Mouse (Mus musculus) MEL (cell line): Measurements from ENCODE around the gene Atp12a. TPM values are rescaled to one million over a fixed set of nuclear protein-coding genes. Genes with fewer than 3 reads are reported as not detected.

Experiments
- DNase-seq: peaks from one replicate; pipeline ENCODE4 v3.0.0; 2011; ENCODE audit warnings: low read depth, low spot score
- H3K27ac ChIP-seq: 2 replicates; pipeline ENCODE4 v1.5.1; 2012; ENCODE audit warnings: low read depth, mild to moderate bottlenecking, control low read depth, low read length, moderate library complexity; ENCODE audit not compliant: control insufficient read depth
- H3K27me3 ChIP-seq, 2 experiments: fragments of 150-350 bp in 1 of 2; sonication (generic) in 1 of 2; 2 replicates each; pipeline ENCODE4 v1.6.1; 2012; ENCODE audit warnings: low read length in 2 of 2, mild to moderate bottlenecking in 2 of 2, improper control_type of control experiment in 1 of 2, moderate library complexity in 1 of 2; ENCODE audit not compliant: insufficient read depth in 2 of 2, control insufficient read depth in 1 of 2
- H3K36me3 ChIP-seq, 2 experiments: 2 replicates each; pipeline ENCODE4 v1.6.1; 2012 to 2014; ENCODE audit warnings: low read length in 2 of 2, improper control_type of control experiment in 1 of 2, inconsistent platforms in 1 of 2, mild to moderate bottlenecking in 1 of 2; ENCODE audit not compliant: insufficient read depth in 2 of 2, control insufficient read depth in 1 of 2
- H3K4me1 ChIP-seq, 2 experiments: fragments of 150-350 bp in 1 of 2; sonication (generic) in 1 of 2; 2 replicates each; pipeline ENCODE4 v1.6.1; 2012; ENCODE audit warnings: low read length in 2 of 2, improper control_type of control experiment in 1 of 2, mild to moderate bottlenecking in 1 of 2; ENCODE audit not compliant: insufficient read depth in 2 of 2, control insufficient read depth in 1 of 2
- H3K4me3 ChIP-seq, 2 experiments: fragments of 150-350 bp in 1 of 2; sonication (generic) in 1 of 2; 2 replicates each; pipeline ENCODE4 v1.5.1; 2012; ENCODE audit warnings: low read depth in 2 of 2, low read length in 2 of 2, mild to moderate bottlenecking in 2 of 2, moderate library complexity in 2 of 2, control low read depth in 1 of 2, improper control_type of control experiment in 1 of 2; ENCODE audit not compliant: control insufficient read depth in 1 of 2, insufficient read depth in 1 of 2
- H3K79me2 ChIP-seq: 2 replicates; pipeline ENCODE4 v1.6.1; 2012; ENCODE audit warnings: mild to moderate bottlenecking, low read length, moderate library complexity; ENCODE audit not compliant: control insufficient read depth, poor library complexity, insufficient read depth
- H3K9ac ChIP-seq: 2 replicates; pipeline ENCODE4 v1.6.1; 2012; ENCODE audit warnings: low read depth, mild to moderate bottlenecking, control low read depth, low read length, moderate library complexity; ENCODE audit not compliant: control insufficient read depth, poor library complexity, severe bottlenecking
- H3K9me3 ChIP-seq: fragments of 150-350 bp; sonication (generic); replicated peaks from 2 replicates; pipeline ENCODE4 v1.6.1; 2012; ENCODE audit warnings: mild to moderate bottlenecking, low read length, improper control_type of control experiment, moderate library complexity; ENCODE audit not compliant: insufficient read depth
- CTCF ChIP-seq, 3 experiments: IDR thresholded peaks in 2 of 3; conservative IDR thresholded peaks in 1 of 3; 2 replicates each; pipeline ENCODE4 v1.5.1; 2011 to 2012; ENCODE audit warnings: low read length in 3 of 3, low read depth in 2 of 3, mild to moderate bottlenecking in 2 of 3, improper control_type of control experiment in 1 of 3, inconsistent platforms in 1 of 3, mixed read lengths in 1 of 3, moderate library complexity in 1 of 3; ENCODE audit not compliant: control insufficient read depth in 1 of 3, insufficient read depth in 1 of 3, poor library complexity in 1 of 3, severe bottlenecking in 1 of 3
- ELF1 ChIP-seq: IDR thresholded peaks from 2 replicates; pipeline ENCODE4 v1.6.1; 2014; ENCODE audit warnings: low read depth, mild to moderate bottlenecking, inconsistent platforms, low read length, improper control_type of control experiment, moderate library complexity
- EP300 ChIP-seq, 2 experiments: IDR thresholded peaks; 2 replicates each; pipeline ENCODE4 v1.6.1; 2011; ENCODE audit warnings: improper control_type of control experiment in 2 of 2, low read length in 2 of 2, low read depth in 1 of 2, mild to moderate bottlenecking in 1 of 2
- GATA1 ChIP-seq: IDR thresholded peaks from 2 replicates; pipeline ENCODE4 v1.6.1; 2011; ENCODE audit warnings: low read depth, low read length, improper control_type of control experiment
- HCFC1 ChIP-seq: IDR thresholded peaks from 2 replicates; pipeline ENCODE4 v1.6.1; 2012; ENCODE audit warnings: low read depth, mild to moderate bottlenecking, inconsistent platforms, low read length, improper control_type of control experiment, moderate library complexity
- MAFK ChIP-seq: IDR thresholded peaks from 2 replicates; pipeline ENCODE4 v1.6.1; 2011; ENCODE audit warnings: low read depth, mild to moderate bottlenecking, low read length, improper control_type of control experiment, borderline replicate concordance
- MYB ChIP-seq: IDR thresholded peaks from 2 replicates; pipeline ENCODE4 v1.6.1; 2011; ENCODE audit warnings: mild to moderate bottlenecking, low read depth, low read length, improper control_type of control experiment
- NRF1 ChIP-seq: IDR thresholded peaks from 2 replicates; pipeline ENCODE4 v1.6.1; 2014; ENCODE audit warnings: low read depth, mild to moderate bottlenecking, inconsistent platforms, low read length, improper control_type of control experiment, moderate library complexity; ENCODE audit not compliant: poor library complexity, insufficient read depth, severe bottlenecking
- POLR2AphosphoS2 ChIP-seq: IDR thresholded peaks from 2 replicates; pipeline ENCODE4 v1.6.1; 2011; ENCODE audit warnings: low read length, improper control_type of control experiment
- POLR2AphosphoS5 ChIP-seq: IDR thresholded peaks from 2 replicates; pipeline ENCODE4 v1.6.1; 2012; ENCODE audit warnings: low read depth, borderline replicate concordance, mild to moderate bottlenecking, inconsistent platforms, low read length, moderate library complexity, mixed read lengths
- RCOR1 ChIP-seq: IDR thresholded peaks from 2 replicates; pipeline ENCODE4 v1.6.1; 2012; ENCODE audit warnings: low read depth, mild to moderate bottlenecking, inconsistent platforms, low read length, improper control_type of control experiment
- SIN3A ChIP-seq: IDR thresholded peaks from 2 replicates; pipeline ENCODE4 v1.6.1; 2012; ENCODE audit warnings: low read length, improper control_type of control experiment, inconsistent platforms
- TAL1 ChIP-seq: IDR thresholded peaks from 2 replicates; pipeline ENCODE4 v1.6.1; 2012; ENCODE audit warnings: mild to moderate bottlenecking, inconsistent platforms, low read length, moderate library complexity, mixed read lengths
- USF1 ChIP-seq: IDR thresholded peaks from 2 replicates; pipeline ENCODE4 v1.6.1; 2014; ENCODE audit warnings: low read depth, mild to moderate bottlenecking, inconsistent platforms, low read length, improper control_type of control experiment, moderate library complexity
- ZKSCAN1 ChIP-seq: IDR thresholded peaks from 2 replicates; pipeline ENCODE4 v1.6.1; 2012; ENCODE audit warnings: low read depth, mild to moderate bottlenecking, inconsistent platforms, low read length, improper control_type of control experiment, moderate library complexity
- ZNF384 ChIP-seq: IDR thresholded peaks from 2 replicates; pipeline ENCODE4 v1.6.1; 2012; ENCODE audit warnings: low read depth, mild to moderate bottlenecking, inconsistent platforms, low read length, improper control_type of control experiment
- polyA plus RNA-seq, 2 experiments: library from polyadenylated mRNA; stranded (reverse) in 1 of 2; unstranded in 1 of 2; fragments of >175 nt in 1 of 2; fragments of >200 nt in 1 of 2; gene quantifications; 2 replicates each; pipeline versions ENCODE4 v1.2.1 to v1.2.4; 2012; ENCODE audit warnings: low replicate concordance in 2 of 2, low read depth in 1 of 2; ENCODE audit not compliant: insufficient read length in 2 of 2, insufficient read depth in 1 of 2, missing spikeins in 1 of 2
- total RNA-seq: library from RNA; depleted of rRNA; stranded (reverse); fragments of 300-350 nt; gene quantifications from 2 replicates; pipeline ENCODE4 v1.2.3, GENCODE M21; 2012

Atp12a gene
- total and polyA plus RNA-seq, 3 experiments = not detected

- Histone ChIP-seq H3K9me3 (no peaks in the 10 kb centered on the region), H3K4me1 (no peaks in the 10 kb centered on the region), H3K27ac (no peak overlapping the region), H3K36me3 (no peaks in the 10 kb centered on the region), H3K4me3 (no peak overlapping the region), H3K9ac (no peak overlapping the region), H3K27me3 (peaks cover 10 to 13% of the 10 kb centered on the region in 2 experiments; a peak in 3 of 4 replicates), H3K79me2 (no peaks in the 10 kb centered on the region)
- no peak for DNase-seq
- TF ChIP-seq MAFK (no peak), POLR2AphosphoS2 (no peak), ELF1 (no peak), ZNF384 (no peak), HCFC1 (no peak), TAL1 (no peak), MYB (no peak), SIN3A (no peak), EP300 (IDR thresholded peaks at IDR 0.05; ENCODE audit: low read depth in 1 of 2, low read length in 2 of 2) (no peak), NRF1 (no peak), POLR2AphosphoS5 (no peak), CTCF (IDR thresholded peaks at IDR 0.05 in 2 of 3, conservative IDR thresholded peaks at IDR 0.05 in 1 of 3; ENCODE audit: control insufficient read depth in 1 of 3, insufficient read depth in 1 of 3, low read depth in 2 of 3, low read length in 3 of 3, poor library complexity in 1 of 3, severe bottlenecking in 1 of 3) (no peak), RCOR1 (no peak)
Observed at GRCm38 (mm10) chr14:56390247-56390646, 25.4 kb downstream of the Atp12a start.

- H3K4me1 ChIP-seq = no peaks in the 10 kb centered on the region
- no peak overlapping the region for H3K9ac ChIP-seq
- H3K27me3 ChIP-seq = peaks cover 4 to 9% of the 10 kb centered on the region in 2 experiments; a peak in 3 of 4 replicates
- no peak overlapping the region for H3K27ac ChIP-seq
- TF ChIP-seq ELF1 (no peak), ZNF384 (no peak), GATA1 (no peak), ZKSCAN1 (no peak), USF1 (no peak), NRF1 (no peak)
- no peak overlapping the region for H3K4me3 ChIP-seq
- no peaks in the 10 kb centered on the region for H3K79me2 ChIP-seq
- no peaks in the 10 kb centered on the region for H3K36me3 ChIP-seq
- H3K9me3 ChIP-seq = no peaks in the 10 kb centered on the region
- DNase-seq = no peak
Observed at GRCm38 (mm10) chr14:56393704-56394312, 28.9 kb downstream of the Atp12a start.
